Mouse (Mus musculus) midbrain, embryonic 11.5 days (tissue): ENCODE measurements around the gene Map3k5. TPM values are rescaled to one million over a fixed set of nuclear protein-coding genes. Genes with fewer than 3 reads are reported as not detected.
A peak's percentile ranks its signal among the peaks of the same experiment; 100 is the strongest.

Experiments used
- ATAC-seq: fragments of 200-750 bp; cut with Nextera tagmentation; 2 replicates; pipeline ENCODE4 v1.8.0; 2017; ENCODE audit warnings: moderate TSS enrichment, moderate library complexity; ENCODE audit not compliant: low FRiP score
- DNase-seq: peaks from one replicate; pipeline ENCODE4 v3.0.0; 2015; ENCODE audit warnings: low spot score; ENCODE audit errors: missing footprints
- H3K27ac ChIP-seq: fragments of 300-500 bp; sonication (generic); 2 replicates; pipeline ENCODE4 v1.5.1; 2014; ENCODE audit warnings: low read depth, low read length
- H3K27me3 ChIP-seq: fragments of 300-500 bp; sonication (generic); 2 replicates; pipeline ENCODE4 v1.6.1; 2014; ENCODE audit warnings: mild to moderate bottlenecking, low read length, moderate library complexity, mixed read lengths; ENCODE audit not compliant: control insufficient read depth, insufficient read depth
- H3K36me3 ChIP-seq: fragments of 300-500 bp; sonication (generic); 2 replicates; pipeline ENCODE4 v1.6.1; 2014; ENCODE audit warnings: mild to moderate bottlenecking, low read length, moderate library complexity, mixed read lengths; ENCODE audit not compliant: control insufficient read depth, insufficient read depth
- H3K4me1 ChIP-seq: fragments of 300-500 bp; sonication (generic); 2 replicates; pipeline ENCODE4 v1.6.1; 2014; ENCODE audit warnings: low read length; ENCODE audit not compliant: control insufficient read depth, insufficient read depth
- H3K4me2 ChIP-seq: fragments of 300-500 bp; sonication (generic); 2 replicates; pipeline ENCODE4 v1.6.1; 2014; ENCODE audit warnings: mild to moderate bottlenecking, moderate library complexity
- H3K4me3 ChIP-seq: fragments of 300-500 bp; sonication (generic); 2 replicates; pipeline ENCODE4 v1.5.1; 2014; ENCODE audit warnings: low read depth, low read length
- H3K9ac ChIP-seq: fragments of 300-500 bp; sonication (generic); 2 replicates; pipeline ENCODE4 v1.6.1; 2014; ENCODE audit warnings: low read length
- H3K9me3 ChIP-seq: fragments of 300-500 bp; sonication (generic); 2 replicates; pipeline ENCODE4 v1.6.1; 2016; ENCODE audit warnings: low read length; ENCODE audit not compliant: control insufficient read depth
- WGBS: fragments of 180-500 bp; shearing (Covaris S2); extraction: QIAGEN DNeasy Blood & Tissue Kit; methylation state at CpG from one replicate; pipeline ENCODE4 v1.1.7; 2014; 5-methylcytosine and 5-hydroxymethylcytosine counted together
- polyA plus RNA-seq: library from polyadenylated mRNA; unstranded; fragments of >200 nt; fragmentation: Nextera tagmentation; extraction: Ambion mirVana; gene quantifications from 2 replicates; pipeline ENCODE4 v1.2.1, GENCODE M21; 2014

Gene Map3k5
- polyA plus RNA-seq, 1 experiment from 2014 or later: 0.51 TPM

- H3K9ac ChIP-seq: no peak overlapping the region
- H3K27me3 ChIP-seq: no peaks in the 10 kb centered on the region
- 62% methylated on average over 10 of the region's 10 CpGs for WGBS
- peak; percentile 85 for DNase-seq
- peaks cover 5% of the 10 kb centered on the region; the same call in 1 of the 2 replicates for H3K9me3 ChIP-seq
- H3K27ac ChIP-seq: no peak overlapping the region
- no peak overlapping the region for H3K4me2 ChIP-seq
- H3K36me3 ChIP-seq: no peaks in the 10 kb centered on the region
- H3K4me1 ChIP-seq: no peaks in the 10 kb centered on the region; the same call in 1 of the 2 replicates
- ATAC-seq: no peak
- no peak overlapping the region for H3K4me3 ChIP-seq
These were observed 88.5 kb downstream of the Map3k5 start for GRCm38 (mm10) chr10:20022608-20023340.

- no peak overlapping the region for H3K27ac ChIP-seq
- no peak overlapping the region for H3K9ac ChIP-seq
- WGBS: 76% methylated on average over 10 of the region's 10 CpGs
- ATAC-seq (no peak), DNase-seq (peak; percentile 44)
- no peaks in the 10 kb centered on the region for H3K9me3 ChIP-seq
- H3K27me3 ChIP-seq: no peaks in the 10 kb centered on the region
- H3K4me1 ChIP-seq: no peaks in the 10 kb centered on the region; the same call in 1 of the 2 replicates
- no peak overlapping the region for H3K4me2 ChIP-seq
- no peaks in the 10 kb centered on the region for H3K36me3 ChIP-seq
- no peak overlapping the region for H3K4me3 ChIP-seq
These were observed 89.3 kb downstream of the Map3k5 start for GRCm38 (mm10) chr10:20023524-20023923.

- no peak overlapping the region for H3K9ac ChIP-seq
- H3K9me3 ChIP-seq: no peaks in the 10 kb centered on the region
- no peak overlapping the region for H3K4me2 ChIP-seq
- no peaks in the 10 kb centered on the region; the same call in 1 of the 2 replicates for H3K4me1 ChIP-seq
- no peaks in the 10 kb centered on the region for H3K36me3 ChIP-seq
- H3K27me3 ChIP-seq: no peaks in the 10 kb centered on the region
- H3K4me3 ChIP-seq: no peak overlapping the region
- ATAC-seq (no peak), DNase-seq (no peak)
- WGBS: 94% methylated on average over 10 of the region's 10 CpGs
- H3K27ac ChIP-seq: no peak overlapping the region
These were observed 90.6 kb downstream of the Map3k5 start for GRCm38 (mm10) chr10:20024891-20025290.

GRCm38 (mm10) chr10:20025781-20026520, 91.7 kb downstream of the Map3k5 start:
- Histone ChIP-seq H3K27me3 (no peaks in the 10 kb centered on the region), H3K27ac (no peak overlapping the region), H3K4me3 (no peak overlapping the region), H3K9me3 (no peaks in the 10 kb centered on the region), H3K9ac (no peak overlapping the region), H3K4me1 (peaks cover 3% of the 10 kb centered on the region), H3K4me2 (no peak overlapping the region), H3K36me3 (no peaks in the 10 kb centered on the region)
- ATAC-seq (no peak), DNase-seq (no peak)
- WGBS: 90% methylated on average over 12 of the region's 12 CpGs

GRCm38 (mm10) chr10:20030703-20031102, 96.4 kb downstream of the Map3k5 start:
- no peaks in the 10 kb centered on the region for H3K36me3 ChIP-seq
- ATAC-seq (0 out of 2 replicates have a peak, but pooled peaks have one; percentile 4), DNase-seq (no peak)
- no peak overlapping the region for H3K27ac ChIP-seq
- peaks cover 3% of the 10 kb centered on the region; the same call in 1 of the 2 replicates for H3K4me1 ChIP-seq
- H3K27me3 ChIP-seq: no peaks in the 10 kb centered on the region
- no peaks in the 10 kb centered on the region for H3K9me3 ChIP-seq
- no peak overlapping the region for H3K4me2 ChIP-seq
- no peak overlapping the region for H3K4me3 ChIP-seq
- 66% methylated on average over 1 of the region's 1 CpGs for WGBS
- no peak overlapping the region for H3K9ac ChIP-seq

- Histone ChIP-seq H3K9me3 (no peaks in the 10 kb centered on the region), H3K4me2 (no peak overlapping the region), H3K4me3 (no peak overlapping the region), H3K27me3 (no peaks in the 10 kb centered on the region), H3K27ac (no peak overlapping the region), H3K36me3 (no peaks in the 10 kb centered on the region), H3K4me1 (peaks cover 3% of the 10 kb centered on the region; the same call in 1 of the 2 replicates), H3K9ac (no peak overlapping the region)
- 91% methylated on average over 2 of the region's 2 CpGs for WGBS
- ATAC-seq: no peak
- no peak for DNase-seq
These were observed 97.7 kb downstream of the Map3k5 start for GRCm38 (mm10) chr10:20031936-20032335.

- H3K27me3 ChIP-seq: no peaks in the 10 kb centered on the region
- ATAC-seq: no peak
- H3K9me3 ChIP-seq: no peaks in the 10 kb centered on the region
- H3K36me3 ChIP-seq: no peaks in the 10 kb centered on the region
- no peaks in the 10 kb centered on the region for H3K4me1 ChIP-seq
- H3K9ac ChIP-seq: no peak overlapping the region
- H3K4me3 ChIP-seq: no peak overlapping the region
- DNase-seq: no peak
- WGBS: 89% methylated on average over 2 of the region's 2 CpGs
- H3K4me2 ChIP-seq: no peak overlapping the region
- H3K27ac ChIP-seq: no peak overlapping the region
These were observed 102.1 kb downstream of the Map3k5 start for GRCm38 (mm10) chr10:20036375-20036774.

GRCm38 (mm10) chr10:20036846-20037245, 102.6 kb downstream of the Map3k5 start:
- Histone ChIP-seq H3K9me3 (no peaks in the 10 kb centered on the region), H3K27me3 (no peaks in the 10 kb centered on the region), H3K36me3 (no peaks in the 10 kb centered on the region), H3K4me2 (no peak overlapping the region), H3K4me1 (no peaks in the 10 kb centered on the region), H3K9ac (no peak overlapping the region), H3K4me3 (no peak overlapping the region), H3K27ac (no peak overlapping the region)
- DNase-seq: no peak
- ATAC-seq: no peak
- WGBS: 85% methylated on average over 7 of the region's 7 CpGs

GRCm38 (mm10) chr10:20039531-20039930, 105.3 kb downstream of the Map3k5 start:
- ATAC-seq: no peak
- H3K36me3 ChIP-seq: no peaks in the 10 kb centered on the region
- no peak overlapping the region for H3K4me3 ChIP-seq
- WGBS: 96% methylated on average over 3 of the region's 3 CpGs
- H3K27me3 ChIP-seq: no peaks in the 10 kb centered on the region
- no peak for DNase-seq
- H3K9me3 ChIP-seq: no peaks in the 10 kb centered on the region
- no peak overlapping the region for H3K4me2 ChIP-seq
- H3K4me1 ChIP-seq: no peaks in the 10 kb centered on the region
- no peak overlapping the region for H3K27ac ChIP-seq
- no peak overlapping the region for H3K9ac ChIP-seq
